Mouse (Mus musculus): ENCODE measurements around the gene Tbccd1.

DNA sequence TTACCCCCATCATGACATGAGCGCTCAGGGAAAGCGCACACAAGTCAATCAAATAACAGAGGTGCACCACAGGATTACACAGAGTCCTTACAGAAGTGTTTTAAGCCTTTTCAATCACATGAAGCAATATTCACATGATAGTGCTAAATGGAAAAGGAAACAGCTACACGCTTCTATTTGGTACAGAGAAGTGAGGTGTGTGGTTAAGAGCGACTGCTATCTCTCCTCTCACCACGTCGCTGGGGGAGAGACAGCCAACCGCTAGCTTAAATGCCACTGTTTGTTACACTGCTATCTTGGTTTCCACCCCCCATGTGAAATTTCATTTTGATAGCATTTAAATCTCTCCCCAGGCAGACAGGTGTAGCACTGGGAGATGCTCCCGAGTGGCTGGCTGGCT is 32.2 kb upstream of the Tbccd1 start:
- TF ChIP-seq CTCF (IDR thresholded peaks at IDR 0.05; ENCODE audit: borderline replicate concordance, extremely low read depth, insufficient read depth, insufficient read length) (no peak), POLR2A (IDR thresholded peaks at IDR 0.05; ENCODE audit: borderline replicate concordance, extremely low read depth, insufficient read depth, insufficient read length, poor library complexity, severe bottlenecking) (no peak)

Measured in brain, embryonic 14.5 days (tissue).